Mouse (Mus musculus) R1 (cell line): ENCODE results near the gene Pcyt2.
"Not testable (repeated sequence)": the region's sequence is repeated elsewhere in the genome, so short reads cannot be mapped to it uniquely, and the experiment has no call there.

ENCODE experiments used
- DNase-seq: peaks from one replicate; pipeline ENCODE4 v3.0.0-alpha.2; 2018; ENCODE audit warnings: low read depth, low spot score

The Pcyt2 gene

GRCm38 (mm10) chr11:120616617-120617294, 980 bp downstream of the Pcyt2 start:
- no peak for DNase-seq

GRCm38 (mm10) chr11:120615606-120616203, 2.0 kb downstream of the Pcyt2 start:
- no peak for DNase-seq

GRCm38 (mm10) chr11:120615167-120615566, 2.6 kb downstream of the Pcyt2 start:
- DNase-seq, result no peak

GRCm38 (mm10) chr11:120613976-120614375, 3.8 kb downstream of the Pcyt2 start:
- DNase-seq, result no peak

- no peak for DNase-seq
These were observed 4.2 kb downstream of the Pcyt2 start for GRCm38 (mm10) chr11:120613481-120613972.

GRCm38 (mm10) chr11:120612763-120613162, 5.0 kb downstream of the Pcyt2 start:
- DNase-seq, result peak; percentile 64

GRCm38 (mm10) chr11:120610477-120611046, 7.2 kb downstream of the Pcyt2 start:
- no peak for DNase-seq

GRCm38 (mm10) chr11:120609250-120609649, 8.5 kb downstream of the Pcyt2 start:
- DNase-seq, result peak; percentile 88

- DNase-seq, result peak; percentile 41
These were observed 9.3 kb downstream of the Pcyt2 start, which contains the start of gene Npb for GRCm38 (mm10) chr11:120608241-120609034. Npb (plus strand) TSS chr11:120608477.

- peak; percentile 50 for DNase-seq
These were observed 11.0 kb downstream of the Pcyt2 start for GRCm38 (mm10) chr11:120606764-120607163.

GRCm38 (mm10) chr11:120605667-120606066, 12.1 kb downstream of the Pcyt2 start:
- no peak for DNase-seq

GRCm38 (mm10) chr11:120603545-120603944, 14.2 kb downstream of the Pcyt2 start:
- no peak for DNase-seq

- no peak for DNase-seq
These were observed 17.0 kb downstream of the Pcyt2 start for GRCm38 (mm10) chr11:120600716-120601115.

GRCm38 (mm10) chr11:120598990-120599549, 18.7 kb downstream of the Pcyt2 start:
- DNase-seq, result no peak

GRCm38 (mm10) chr11:120598283-120598989, 19.3 kb downstream of the Pcyt2 start, which contains the start of the genes Alyref and Anapc11:
Alyref (minus strand) TSS chr11:120598365.
Anapc11 (plus strand) TSS chr11:120598421.
- DNase-seq, result peak; percentile 94

- peak; percentile 58 for DNase-seq
These were observed 20.2 kb downstream of the Pcyt2 start for GRCm38 (mm10) chr11:120597240-120598235.

GRCm38 (mm10) chr11:120588531-120588930, 29.2 kb downstream of the Pcyt2 start:
- no peak for DNase-seq

GRCm38 (mm10) chr11:120583937-120584336, 33.8 kb downstream of the Pcyt2 start:
- DNase-seq, result peak; percentile 58

GRCm38 (mm10) chr11:120582982-120583293, 34.8 kb downstream of the Pcyt2 start:
- not testable (repeated sequence) for DNase-seq
